Mouse (Mus musculus) testis, adult 2 months (tissue): ENCODE measurements at regions not wholly inside any gene's neighbourhood (a gene's known extent, or its start where the extent isn't known, plus 50 kb on each side); places are given as distances from the start of the nearest gene placed in this dataset.

Experiments used
- CTCF ChIP-seq: fragments of 200-500 bp; IDR thresholded peaks from 2 replicates; pipeline ENCODE4 v1.5.1; 2012; ENCODE audit warnings: low read depth, mild to moderate bottlenecking, inconsistent platforms, low read length, moderate library complexity; ENCODE audit not compliant: control insufficient read depth, insufficient read depth, insufficient replicate concordance
- POLR2A ChIP-seq: fragments of 200-500 bp; IDR thresholded peaks from 2 replicates; pipeline ENCODE4 v1.6.1; 2012; ENCODE audit warnings: low read depth, mild to moderate bottlenecking, inconsistent platforms, low read length, moderate library complexity; ENCODE audit not compliant: control insufficient read depth

GRCm38 (mm10) chr7:72938842-72939241, 436.5 kb upstream of the Rgma start:
- TF ChIP-seq POLR2A (no peak), CTCF (no peak)
